Comparison of ENCODE assay signal across 18 mouse cellular contexts in genomic region chr13:51255688-51256087, GRCm38 (mm10).
"Had no signal": no experiment of that assay in that cellular context is flagged by ENCODE, and none has a peak within 500 bp of the region (broad histone marks: within the 10 kb centered on the region; RNA-seq: fewer than 3 reads in every experiment).

No protein-coding gene starts in this region.

- H3K4me2 ChIP-seq: lung, embryonic 14.5 days; midbrain, embryonic 12.5 days; neural tube, embryonic 13.5 days; neural tube, embryonic 15.5 days had no signal

- H3K36me3 ChIP-seq: midbrain, embryonic 10.5 days; midbrain, embryonic 12.5 days; neural tube, embryonic 13.5 days; neural tube, embryonic 15.5 days had no signal

- H3K27me3 ChIP-seq: midbrain, embryonic 12.5 days; neural tube, embryonic 13.5 days; neural tube, embryonic 15.5 days had no signal

- H3K9me3 ChIP-seq: midbrain, embryonic 10.5 days; neural tube, embryonic 13.5 days; neural tube, embryonic 15.5 days had no signal

- ATAC-seq: midbrain, embryonic 16.5 days had no signal

- H3K9ac ChIP-seq: lung, embryonic 14.5 days; midbrain, embryonic 12.5 days; neural tube, embryonic 13.5 days; neural tube, embryonic 15.5 days had no signal

- DNase-seq: lung, adult 18-20 months; lung, embryonic 14.5 days; lung, postnatal 10 days; lung, postnatal 4 days; midbrain, embryonic 14.5 days; retina, postnatal 1 day; right cerebral cortex, adult 18-20 months; right cerebral cortex, postnatal 25 days; right cerebral cortex, postnatal 4 days; spleen, adult 18-20 months; thymus, adult 18-20 months; thymus, postnatal 14 days; thymus, postnatal 36 days had no signal

- H3K4me3 ChIP-seq: midbrain, embryonic 10.5 days; midbrain, embryonic 12.5 days; neural tube, embryonic 13.5 days; neural tube, embryonic 15.5 days had no signal

- H3K27ac ChIP-seq: midbrain, embryonic 10.5 days; midbrain, embryonic 12.5 days; neural tube, embryonic 13.5 days; neural tube, embryonic 15.5 days had no signal
